Mouse (Mus musculus) kidney, adult 9 months (tissue): ENCODE measurements around the gene Nhsl1.

Experiments
- DNase-seq: peaks from one replicate; pipeline ENCODE4 v3.0.0; 2022

The Nhsl1 gene

GRCm38 (mm10) chr10:18318916-18319481, at the start of gene Nhsl1:
TSS of gene Nhsl1 (plus strand) at chr10:18318985.
- DNase-seq, result peak; percentile 68

- DNase-seq, result no peak
These were observed 42.6 kb upstream of the Nhsl1 start for GRCm38 (mm10) chr10:18276090-18276734.

GRCm38 (mm10) chr10:18283991-18284390, 34.8 kb upstream of the Nhsl1 start:
- DNase-seq, result peak; percentile 42

- peak; percentile 50 for DNase-seq
These were observed 29.3 kb upstream of the Nhsl1 start for GRCm38 (mm10) chr10:18289512-18289911.

GRCm38 (mm10) chr10:18305106-18305505, 13.7 kb upstream of the Nhsl1 start:
- DNase-seq, result no peak

GRCm38 (mm10) chr10:18315071-18315470, 3.7 kb upstream of the Nhsl1 start:
- DNase-seq, result no peak

- DNase-seq, result no peak
These were observed 1.3 kb upstream of the Nhsl1 start for GRCm38 (mm10) chr10:18317521-18317920.

GRCm38 (mm10) chr10:18317961-18318915, 547 bp upstream of the Nhsl1 start:
- DNase-seq, result peak; percentile 72

GRCm38 (mm10) chr10:18319691-18320090, 906 bp downstream of the Nhsl1 start:
- DNase-seq, result no peak

GRCm38 (mm10) chr10:18321861-18322260, 3.1 kb downstream of the Nhsl1 start:
- DNase-seq, result peak; percentile 55

- no peak for DNase-seq
These were observed 4.9 kb downstream of the Nhsl1 start for GRCm38 (mm10) chr10:18323701-18324100.

GRCm38 (mm10) chr10:18328331-18328908, 9.6 kb downstream of the Nhsl1 start:
- no peak for DNase-seq

GRCm38 (mm10) chr10:18329096-18330038, 10.6 kb downstream of the Nhsl1 start:
- peak; percentile 58 for DNase-seq

- no peak for DNase-seq
These were observed 11.7 kb downstream of the Nhsl1 start for GRCm38 (mm10) chr10:18330445-18330844.

- DNase-seq, result no peak
These were observed 14.8 kb downstream of the Nhsl1 start for GRCm38 (mm10) chr10:18333575-18333974.

GRCm38 (mm10) chr10:18334176-18334575, 15.4 kb downstream of the Nhsl1 start:
- no peak for DNase-seq

GRCm38 (mm10) chr10:18334734-18335133, 15.9 kb downstream of the Nhsl1 start:
- DNase-seq, result no peak

- peak; percentile 62 for DNase-seq
These were observed 18.9 kb downstream of the Nhsl1 start for GRCm38 (mm10) chr10:18337725-18338124.

- DNase-seq, result no peak
These were observed 20.6 kb downstream of the Nhsl1 start for GRCm38 (mm10) chr10:18339386-18339785.

- no peak for DNase-seq
These were observed 22.1 kb downstream of the Nhsl1 start for GRCm38 (mm10) chr10:18340930-18341329.

GRCm38 (mm10) chr10:18341444-18342196, 22.8 kb downstream of the Nhsl1 start:
- DNase-seq, result peak; percentile 34
